Mouse (Mus musculus): ENCODE results near the gene Hoxd8. TPM values are rescaled to one million over a fixed set of nuclear protein-coding genes. Genes with fewer than 3 reads are reported as not detected.

The Hoxd8 gene
- polyA plus RNA-seq, 2 experiments, result 0.04 to 0.06 TPM

GRCm38 (mm10) chr2:74660421-74661375 lies 43.7 kb upstream of the Hoxd8 start:
- H3K4me1 ChIP-seq (replicated peaks; ENCODE audit: control insufficient read depth in 2 of 2, insufficient read depth in 2 of 2, low read length in 1 of 2), result no peaks in the 10 kb centered on the region
- TF ChIP-seq CTCF (IDR thresholded peaks at IDR 0.05; ENCODE audit: low read depth), result no peak
- TF ChIP-seq EP300 (IDR thresholded peaks at IDR 0.05; ENCODE audit: low read depth), result no peak
- WGBS (ENCODE audit: insufficient replicate concordance), result 3% methylated on average over 30 of the region's 30 CpGs
- H3K27me3 ChIP-seq (ENCODE audit: control insufficient read depth, insufficient read depth, low read length), result peaks cover 99% of the 10 kb centered on the region
- no peaks in the 10 kb centered on the region for H3K36me3 ChIP-seq (replicated peaks; ENCODE audit: control insufficient read depth, insufficient read depth, low read depth)
- ATAC-seq (ENCODE audit: insufficient read depth), result no peak
- H3K4me3 ChIP-seq (ENCODE audit: insufficient read depth in 1 of 2, low read depth in 2 of 2, low read length in 2 of 2), result no peak overlapping the region
- H3K9ac ChIP-seq (replicated peaks), result no peak overlapping the region
- no peak overlapping the region for H3K27ac ChIP-seq
- no peak for DNase-seq (ENCODE audit: low read depth in 3 of 3, low spot score in 3 of 3)
- no peaks in the 10 kb centered on the region for H3K9me3 ChIP-seq (ENCODE audit: control insufficient read depth, low read length)
- H3K4me2 ChIP-seq (ENCODE audit: low read depth), result no peak overlapping the region

- Histone ChIP-seq H3K27ac (no peak overlapping the region), H3K4me3 (ENCODE audit: insufficient read depth in 1 of 2, low read depth in 2 of 2, low read length in 2 of 2) (no peak overlapping the region), H3K9me3 (ENCODE audit: control insufficient read depth, low read length) (no peaks in the 10 kb centered on the region), H3K4me2 (ENCODE audit: low read depth) (no peak overlapping the region), H3K4me1 (replicated peaks; ENCODE audit: control insufficient read depth in 2 of 2, insufficient read depth in 2 of 2, low read length in 1 of 2) (no peaks in the 10 kb centered on the region), H3K27me3 (ENCODE audit: control insufficient read depth, insufficient read depth, low read length) (peaks cover 99% of the 10 kb centered on the region), H3K9ac (replicated peaks) (no peak overlapping the region), H3K36me3 (replicated peaks; ENCODE audit: control insufficient read depth, insufficient read depth, low read depth) (no peaks in the 10 kb centered on the region)
- no peak for DNase-seq (ENCODE audit: low read depth in 3 of 3, low spot score in 3 of 3)
- TF ChIP-seq EP300 (IDR thresholded peaks at IDR 0.05; ENCODE audit: low read depth) (no peak), CTCF (IDR thresholded peaks at IDR 0.05; ENCODE audit: low read depth) (peak; percentile 46; the same call in 1 of the 2 replicates)
- ATAC-seq (ENCODE audit: insufficient read depth), result no peak
- 3% methylated on average over 14 of the region's 14 CpGs for WGBS (ENCODE audit: insufficient replicate concordance)
Measured at GRCm38 (mm10) chr2:74661685-74662084, 42.7 kb upstream of the Hoxd8 start.

- no peak for DNase-seq (ENCODE audit: low read depth in 3 of 3, low spot score in 3 of 3)
- no peak overlapping the region for H3K4me3 ChIP-seq (ENCODE audit: insufficient read depth in 1 of 2, low read depth in 2 of 2, low read length in 2 of 2)
- 3% methylated on average over 18 of the region's 18 CpGs for WGBS (ENCODE audit: insufficient replicate concordance)
- H3K27ac ChIP-seq, result no peak overlapping the region
- TF ChIP-seq CTCF (IDR thresholded peaks at IDR 0.05; ENCODE audit: low read depth) (peak; percentile 48), EP300 (IDR thresholded peaks at IDR 0.05; ENCODE audit: low read depth) (no peak)
- H3K27me3 ChIP-seq (ENCODE audit: control insufficient read depth, insufficient read depth, low read length), result peaks cover 97% of the 10 kb centered on the region
- H3K4me2 ChIP-seq (ENCODE audit: low read depth), result no peak overlapping the region
- no peaks in the 10 kb centered on the region for H3K4me1 ChIP-seq (replicated peaks; ENCODE audit: control insufficient read depth in 2 of 2, insufficient read depth in 2 of 2, low read length in 1 of 2)
- H3K9me3 ChIP-seq (ENCODE audit: control insufficient read depth, low read length), result no peaks in the 10 kb centered on the region
- no peak for ATAC-seq (ENCODE audit: insufficient read depth)
- no peak overlapping the region for H3K9ac ChIP-seq (replicated peaks)
- no peaks in the 10 kb centered on the region for H3K36me3 ChIP-seq (replicated peaks; ENCODE audit: control insufficient read depth, insufficient read depth, low read depth)
Measured at GRCm38 (mm10) chr2:74663291-74663925, 41.0 kb upstream of the Hoxd8 start.

GRCm38 (mm10) chr2:74666411-74666810 lies 38.0 kb upstream of the Hoxd8 start:
- Histone ChIP-seq H3K4me1 (replicated peaks; ENCODE audit: control insufficient read depth in 2 of 2, insufficient read depth in 2 of 2, low read length in 1 of 2) (no peaks in the 10 kb centered on the region), H3K4me3 (ENCODE audit: insufficient read depth in 1 of 2, low read depth in 2 of 2, low read length in 2 of 2) (no peak overlapping the region), H3K27ac (no peak overlapping the region), H3K4me2 (ENCODE audit: low read depth) (no peak overlapping the region), H3K9me3 (ENCODE audit: control insufficient read depth, low read length) (no peaks in the 10 kb centered on the region), H3K36me3 (replicated peaks; ENCODE audit: control insufficient read depth, insufficient read depth, low read depth) (no peaks in the 10 kb centered on the region), H3K27me3 (ENCODE audit: control insufficient read depth, insufficient read depth, low read length) (peaks cover 96% of the 10 kb centered on the region), H3K9ac (replicated peaks) (no peak overlapping the region)
- ATAC-seq (ENCODE audit: insufficient read depth), result no peak
- no peak for TF ChIP-seq CTCF (IDR thresholded peaks at IDR 0.05; ENCODE audit: low read depth)
- no peak for TF ChIP-seq EP300 (IDR thresholded peaks at IDR 0.05; ENCODE audit: low read depth)
- 2% methylated on average over 7 of the region's 7 CpGs for WGBS (ENCODE audit: insufficient replicate concordance)
- no peak for DNase-seq (ENCODE audit: low read depth in 3 of 3, low spot score in 3 of 3)

- Histone ChIP-seq H3K9me3 (ENCODE audit: control insufficient read depth, low read length) (no peaks in the 10 kb centered on the region), H3K4me3 (ENCODE audit: insufficient read depth in 1 of 2, low read depth in 2 of 2, low read length in 2 of 2) (no peak overlapping the region), H3K4me1 (replicated peaks; ENCODE audit: control insufficient read depth in 2 of 2, insufficient read depth in 2 of 2, low read length in 1 of 2) (no peaks in the 10 kb centered on the region), H3K36me3 (replicated peaks; ENCODE audit: control insufficient read depth, insufficient read depth, low read depth) (no peaks in the 10 kb centered on the region), H3K27ac (no peak overlapping the region), H3K27me3 (ENCODE audit: control insufficient read depth, insufficient read depth, low read length) (peaks cover 96% of the 10 kb centered on the region), H3K9ac (replicated peaks) (no peak overlapping the region), H3K4me2 (ENCODE audit: low read depth) (no peak overlapping the region)
- TF ChIP-seq CTCF (IDR thresholded peaks at IDR 0.05; ENCODE audit: low read depth), result no peak
- no peak for TF ChIP-seq EP300 (IDR thresholded peaks at IDR 0.05; ENCODE audit: low read depth)
- no peak for DNase-seq (ENCODE audit: low read depth in 3 of 3, low spot score in 3 of 3)
- 3% methylated on average over 36 of the region's 36 CpGs for WGBS (ENCODE audit: insufficient replicate concordance)
- ATAC-seq (ENCODE audit: insufficient read depth), result no peak
Measured at GRCm38 (mm10) chr2:74667191-74667841, 37.1 kb upstream of the Hoxd8 start.

Measured in liver, embryonic 14.5 days (tissue).